Mouse (Mus musculus): Measurements from ENCODE around the gene Ephb2. TPM values are rescaled to one million over a fixed set of nuclear protein-coding genes. Genes with fewer than 3 reads are reported as not detected.
A peak's percentile ranks its signal among the peaks of the same experiment; 100 is the strongest.

Ephb2 gene
- polyA plus RNA-seq, 1 experiment, result 0.49 TPM

- Histone ChIP-seq H3K36me3 (ENCODE audit: control insufficient read depth, insufficient read depth, low read length) (no peaks in the 10 kb centered on the region), H3K27ac (ENCODE audit: control insufficient read depth, insufficient read depth, low read depth, low read length) (no peak overlapping the region), H3K4me1 (ENCODE audit: control insufficient read depth, insufficient read depth, low read length) (peaks cover 20% of the 10 kb centered on the region), H3K27me3 (ENCODE audit: control insufficient read depth, insufficient read depth, low read length) (no peaks in the 10 kb centered on the region), H3K4me3 (ENCODE audit: control insufficient read depth, low read depth, low read length) (peak overlapping the region; percentile 60)
- TF ChIP-seq CTCF (IDR thresholded peaks at IDR 0.05; ENCODE audit: control insufficient read depth, insufficient read depth, insufficient replicate concordance, low read depth, low read length) (no peak), POLR2A (IDR thresholded peaks at IDR 0.05; ENCODE audit: control insufficient read depth, low read depth, low read length) (no peak)
Observed at GRCm38 (mm10) chr4:136865531-136865930, 29.7 kb upstream of the Ephb2 start.

GRCm38 (mm10) chr4:136864751-136865470, 29.1 kb upstream of the Ephb2 start:
- no peak for TF ChIP-seq CTCF (IDR thresholded peaks at IDR 0.05; ENCODE audit: control insufficient read depth, insufficient read depth, insufficient replicate concordance, low read depth, low read length)
- peak; percentile 60; the same call in 1 of the 2 replicates for TF ChIP-seq POLR2A (IDR thresholded peaks at IDR 0.05; ENCODE audit: control insufficient read depth, low read depth, low read length)
- H3K27ac ChIP-seq (ENCODE audit: control insufficient read depth, insufficient read depth, low read depth, low read length), result no peak overlapping the region
- no peaks in the 10 kb centered on the region for H3K36me3 ChIP-seq (ENCODE audit: control insufficient read depth, insufficient read depth, low read length)
- peak overlapping the region; percentile 60 for H3K4me3 ChIP-seq (ENCODE audit: control insufficient read depth, low read depth, low read length)
- no peaks in the 10 kb centered on the region for H3K27me3 ChIP-seq (ENCODE audit: control insufficient read depth, insufficient read depth, low read length)
- peaks cover 20% of the 10 kb centered on the region for H3K4me1 ChIP-seq (ENCODE audit: control insufficient read depth, insufficient read depth, low read length)

- Histone ChIP-seq H3K27me3 (ENCODE audit: control insufficient read depth, insufficient read depth, low read length) (no peaks in the 10 kb centered on the region), H3K27ac (ENCODE audit: control insufficient read depth, insufficient read depth, low read depth, low read length) (no peak overlapping the region), H3K36me3 (ENCODE audit: control insufficient read depth, insufficient read depth, low read length) (no peaks in the 10 kb centered on the region), H3K4me3 (ENCODE audit: control insufficient read depth, low read depth, low read length) (no peak overlapping the region), H3K4me1 (ENCODE audit: control insufficient read depth, insufficient read depth, low read length) (peaks cover 20% of the 10 kb centered on the region)
- TF ChIP-seq CTCF (IDR thresholded peaks at IDR 0.05; ENCODE audit: control insufficient read depth, insufficient read depth, insufficient replicate concordance, low read depth, low read length) (no peak), POLR2A (IDR thresholded peaks at IDR 0.05; ENCODE audit: control insufficient read depth, low read depth, low read length) (no peak)
Observed at GRCm38 (mm10) chr4:136863517-136863916, 27.7 kb upstream of the Ephb2 start.

- no peak overlapping the region for H3K27ac ChIP-seq (ENCODE audit: control insufficient read depth, insufficient read depth, low read depth, low read length)
- no peaks in the 10 kb centered on the region for H3K27me3 ChIP-seq (ENCODE audit: control insufficient read depth, insufficient read depth, low read length)
- no peaks in the 10 kb centered on the region for H3K36me3 ChIP-seq (ENCODE audit: control insufficient read depth, insufficient read depth, low read length)
- peaks cover 14% of the 10 kb centered on the region for H3K4me1 ChIP-seq (ENCODE audit: control insufficient read depth, insufficient read depth, low read length)
- no peak overlapping the region for H3K4me3 ChIP-seq (ENCODE audit: control insufficient read depth, low read depth, low read length)
- no peak for TF ChIP-seq CTCF (IDR thresholded peaks at IDR 0.05; ENCODE audit: control insufficient read depth, insufficient read depth, insufficient replicate concordance, low read depth, low read length)
Observed at GRCm38 (mm10) chr4:136862411-136862810, 26.6 kb upstream of the Ephb2 start.

- H3K36me3 ChIP-seq (ENCODE audit: control insufficient read depth, insufficient read depth, low read length), result no peaks in the 10 kb centered on the region
- TF ChIP-seq CTCF (IDR thresholded peaks at IDR 0.05; ENCODE audit: control insufficient read depth, insufficient read depth, insufficient replicate concordance, low read depth, low read length) (no peak), POLR2A (IDR thresholded peaks at IDR 0.05; ENCODE audit: control insufficient read depth, low read depth, low read length) (no peak)
- H3K27me3 ChIP-seq (ENCODE audit: control insufficient read depth, insufficient read depth, low read length), result no peaks in the 10 kb centered on the region
- H3K4me1 ChIP-seq (ENCODE audit: control insufficient read depth, insufficient read depth, low read length), result peaks cover 14% of the 10 kb centered on the region
- H3K27ac ChIP-seq (ENCODE audit: control insufficient read depth, insufficient read depth, low read depth, low read length), result no peak overlapping the region
- no peak overlapping the region for H3K4me3 ChIP-seq (ENCODE audit: control insufficient read depth, low read depth, low read length)
Observed at GRCm38 (mm10) chr4:136861806-136862205, 26.0 kb upstream of the Ephb2 start.

GRCm38 (mm10) chr4:136860022-136860421, 24.2 kb upstream of the Ephb2 start:
- Histone ChIP-seq H3K4me1 (ENCODE audit: control insufficient read depth, insufficient read depth, low read length) (peaks cover 16% of the 10 kb centered on the region), H3K27ac (ENCODE audit: control insufficient read depth, insufficient read depth, low read depth, low read length) (no peak overlapping the region)

GRCm38 (mm10) chr4:136855081-136855480, 19.3 kb upstream of the Ephb2 start:
- Histone ChIP-seq H3K27ac (ENCODE audit: control insufficient read depth, insufficient read depth, low read depth, low read length) (no peak overlapping the region), H3K27me3 (ENCODE audit: control insufficient read depth, insufficient read depth, low read length) (no peaks in the 10 kb centered on the region), H3K4me3 (ENCODE audit: control insufficient read depth, low read depth, low read length) (no peak overlapping the region), H3K4me1 (ENCODE audit: control insufficient read depth, insufficient read depth, low read length) (peaks cover 7% of the 10 kb centered on the region), H3K36me3 (ENCODE audit: control insufficient read depth, insufficient read depth, low read length) (no peaks in the 10 kb centered on the region)
- peak; percentile 59; the same call in 1 of the 2 replicates for TF ChIP-seq CTCF (IDR thresholded peaks at IDR 0.05; ENCODE audit: control insufficient read depth, insufficient read depth, insufficient replicate concordance, low read depth, low read length)
- TF ChIP-seq POLR2A (IDR thresholded peaks at IDR 0.05; ENCODE audit: control insufficient read depth, low read depth, low read length), result no peak

More at GRCm38 (mm10) chr4:136860022-136860421, 24.2 kb upstream of the Ephb2 start:
- Histone ChIP-seq H3K4me3 (ENCODE audit: control insufficient read depth, low read depth, low read length) (no peak overlapping the region), H3K27me3 (ENCODE audit: control insufficient read depth, insufficient read depth, low read length) (no peaks in the 10 kb centered on the region), H3K36me3 (ENCODE audit: control insufficient read depth, insufficient read depth, low read length) (no peaks in the 10 kb centered on the region)
- TF ChIP-seq CTCF (IDR thresholded peaks at IDR 0.05; ENCODE audit: control insufficient read depth, insufficient read depth, insufficient replicate concordance, low read depth, low read length) (peak; percentile 80; the same call in 1 of the 2 replicates), POLR2A (IDR thresholded peaks at IDR 0.05; ENCODE audit: control insufficient read depth, low read depth, low read length) (no peak)

All from testis, adult 2 months (tissue).